Mouse (Mus musculus): ENCODE results near the gene Pla2g10.
"Not testable (repeated sequence)": the region's sequence is repeated elsewhere in the genome, so short reads cannot be mapped to it uniquely, and the experiment has no call there.

Gene Pla2g10

GRCm38 (mm10) chr16:13727811-13728335, 2.9 kb downstream of the Pla2g10 start:
- DNase-seq: no peak

- no peak for DNase-seq
These were observed 7.8 kb downstream of the Pla2g10 start for GRCm38 (mm10) chr16:13722937-13723336.

GRCm38 (mm10) chr16:13716821-13717553, 13.8 kb downstream of the Pla2g10 start:
- no peak for DNase-seq

- no peak for DNase-seq
These were observed 15.9 kb downstream of the Pla2g10 start for GRCm38 (mm10) chr16:13714910-13715309.

GRCm38 (mm10) chr16:13704676-13705075, 26.1 kb downstream of the Pla2g10 start:
- no peak for DNase-seq

- peak; percentile 8 to 18 for DNase-seq
These were observed 28.6 kb downstream of the Pla2g10 start for GRCm38 (mm10) chr16:13702184-13702583.

- DNase-seq: no peak
These were observed 31.8 kb downstream of the Pla2g10 start for GRCm38 (mm10) chr16:13698998-13699397.

GRCm38 (mm10) chr16:13678601-13679319, 52.0 kb downstream of the Pla2g10 start:
- DNase-seq: no peak

- no peak for DNase-seq
These were observed 56.3 kb downstream of the Pla2g10 start for GRCm38 (mm10) chr16:13674511-13674910.

GRCm38 (mm10) chr16:13673114-13673513, 57.7 kb downstream of the Pla2g10 start:
- DNase-seq: no peak

GRCm38 (mm10) chr16:13672386-13672898, 58.3 kb downstream of the Pla2g10 start:
- peak; percentile 53 to 60 for DNase-seq

GRCm38 (mm10) chr16:13671685-13672385, 58.9 kb downstream of the Pla2g10 start, which contains the start of the genes Bfar and 3110001I22Rik:
Gene Bfar, plus strand, starts transcription at chr16:13671858.
Gene 3110001I22Rik, plus strand, starts transcription at chr16:13671929.
- DNase-seq: peak; percentile 92

GRCm38 (mm10) chr16:13670896-13671295, 59.9 kb downstream of the Pla2g10 start:
- DNase-seq: not testable (repeated sequence)

GRCm38 (mm10) chr16:13669282-13669681, 61.5 kb downstream of the Pla2g10 start:
- no peak for DNase-seq

GRCm38 (mm10) chr16:13668402-13669108, 62.2 kb downstream of the Pla2g10 start:
- DNase-seq: peak; percentile 17 to 26

- peak; percentile 95 for DNase-seq
These were observed 62.9 kb downstream of the Pla2g10 start, which contains the start of gene Parn for GRCm38 (mm10) chr16:13667878-13668343. Gene Parn, minus strand, starts transcription at chr16:13668170.
